Mouse (Mus musculus): ENCODE results near the gene Rhbdf2. TPM values are rescaled to one million over a fixed set of nuclear protein-coding genes. Genes with fewer than 3 reads are reported as not detected.

Gene Rhbdf2
- polyA plus RNA-seq, 1 experiment from 2014 or later: 5.7 TPM

DNA sequence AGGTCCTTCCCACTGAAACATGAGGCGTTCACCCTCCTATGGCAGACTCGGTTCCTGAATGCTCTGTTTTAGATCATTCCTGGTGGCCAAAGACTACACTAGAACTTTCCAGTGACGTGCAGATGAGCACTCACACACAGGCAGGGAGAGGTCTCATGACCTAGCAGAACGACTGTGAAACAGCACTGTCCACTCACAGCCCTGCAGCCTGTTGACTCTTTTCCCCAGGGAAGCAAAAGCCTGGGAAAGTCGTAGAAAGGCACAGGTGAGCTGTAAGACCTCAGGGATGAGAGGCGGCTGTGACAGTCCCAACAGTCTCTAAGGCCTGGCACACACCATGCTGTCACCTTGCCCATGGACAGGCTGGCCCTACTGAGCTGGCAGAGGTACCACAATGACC is 70.5 kb downstream of the Rhbdf2 start:
- WGBS: 48% methylated on average over 6 of the region's 6 CpGs
- Histone ChIP-seq H3K27me3 (ENCODE audit: control insufficient read depth, insufficient read depth, low read length) (no peaks in the 10 kb centered on the region), H3K9ac (ENCODE audit: low read length) (no peak overlapping the region), H3K36me3 (ENCODE audit: control insufficient read depth, insufficient read depth, low read length) (no peaks in the 10 kb centered on the region), H3K4me2 (replicated peaks; ENCODE audit: low read depth) (no peak overlapping the region), H3K27ac (replicated peaks) (no peak overlapping the region), H3K4me1 (replicated peaks; ENCODE audit: control insufficient read depth, insufficient read depth) (no peaks in the 10 kb centered on the region), H3K9me3 (ENCODE audit: control insufficient read depth, low read length) (no peaks in the 10 kb centered on the region), H3K4me3 (ENCODE audit: low read depth, low read length) (no peak overlapping the region)
- DNase-seq (ENCODE audit: low spot score): no peak
- no peak for ATAC-seq (ENCODE audit: low FRiP score, low TSS enrichment)
- no peak for TF ChIP-seq EP300 (optimal IDR thresholded peaks at IDR 0.05)
- no peak for TF ChIP-seq CTCF (IDR thresholded peaks at IDR 0.05; ENCODE audit: low read depth)

GRCm38 (mm10) chr11:116555572-116555971 is 71.2 kb downstream of the Rhbdf2 start:
- Histone ChIP-seq H3K4me2 (replicated peaks; ENCODE audit: low read depth) (no peak overlapping the region), H3K27ac (replicated peaks) (no peak overlapping the region), H3K9me3 (ENCODE audit: control insufficient read depth, low read length) (no peaks in the 10 kb centered on the region), H3K4me3 (ENCODE audit: low read depth, low read length) (no peak overlapping the region), H3K4me1 (replicated peaks; ENCODE audit: control insufficient read depth, insufficient read depth) (0 out of 2 replicates have a peak, but pooled peaks cover 4% of the 10 kb centered on the region), H3K9ac (ENCODE audit: low read length) (no peak overlapping the region), H3K27me3 (ENCODE audit: control insufficient read depth, insufficient read depth, low read length) (no peaks in the 10 kb centered on the region), H3K36me3 (ENCODE audit: control insufficient read depth, insufficient read depth, low read length) (no peaks in the 10 kb centered on the region)
- TF ChIP-seq EP300 (optimal IDR thresholded peaks at IDR 0.05) (no peak), CTCF (IDR thresholded peaks at IDR 0.05; ENCODE audit: low read depth) (no peak)
- 45% methylated on average over 1 of the region's 1 CpGs for WGBS
- ATAC-seq (ENCODE audit: low FRiP score, low TSS enrichment): no peak
- DNase-seq (ENCODE audit: low spot score): no peak

- Histone ChIP-seq H3K4me3 (ENCODE audit: low read depth, low read length) (no peak overlapping the region), H3K36me3 (ENCODE audit: control insufficient read depth, insufficient read depth, low read length) (no peaks in the 10 kb centered on the region), H3K9ac (ENCODE audit: low read length) (no peak overlapping the region), H3K27ac (replicated peaks) (no peak overlapping the region), H3K4me1 (replicated peaks; ENCODE audit: control insufficient read depth, insufficient read depth) (0 out of 2 replicates have a peak, but pooled peaks cover 4% of the 10 kb centered on the region), H3K9me3 (ENCODE audit: control insufficient read depth, low read length) (no peaks in the 10 kb centered on the region), H3K4me2 (replicated peaks; ENCODE audit: low read depth) (no peak overlapping the region), H3K27me3 (ENCODE audit: control insufficient read depth, insufficient read depth, low read length) (no peaks in the 10 kb centered on the region)
- WGBS: 38% methylated on average over 12 of the region's 12 CpGs
- TF ChIP-seq CTCF (IDR thresholded peaks at IDR 0.05; ENCODE audit: low read depth): peak; percentile 86
- no peak for TF ChIP-seq EP300 (optimal IDR thresholded peaks at IDR 0.05)
- ATAC-seq (ENCODE audit: low FRiP score, low TSS enrichment) (no peak), DNase-seq (ENCODE audit: low spot score) (no peak)
These were observed 72.5 kb downstream of the Rhbdf2 start for GRCm38 (mm10) chr11:116554171-116554878.

DNA sequence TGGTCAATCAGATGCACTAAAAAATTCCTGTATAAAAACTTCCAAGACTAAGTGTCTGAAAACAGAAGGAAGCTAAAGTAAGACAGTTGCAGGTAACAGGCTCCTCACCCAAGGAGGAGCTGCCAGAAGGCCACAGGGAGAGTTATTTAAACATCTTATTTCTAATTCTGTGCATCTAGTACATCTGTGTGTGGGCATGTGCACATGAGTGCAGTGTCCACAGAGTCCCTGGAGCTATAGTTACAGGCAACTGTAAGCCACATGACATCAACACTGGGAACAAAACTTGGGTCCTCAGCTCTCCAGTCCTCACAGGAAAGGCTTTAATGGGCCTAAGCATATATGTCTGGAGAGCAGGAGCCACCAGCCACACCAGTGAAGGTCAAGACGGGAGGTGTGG is 74.6 kb downstream of the Rhbdf2 start:
- ATAC-seq (ENCODE audit: low FRiP score, low TSS enrichment) (no peak), DNase-seq (ENCODE audit: low spot score) (no peak)
- WGBS: 80% methylated on average over 1 of the region's 1 CpGs
- Histone ChIP-seq H3K27ac (replicated peaks) (no peak overlapping the region), H3K4me1 (replicated peaks; ENCODE audit: control insufficient read depth, insufficient read depth) (0 out of 2 replicates have a peak, but pooled peaks cover 4% of the 10 kb centered on the region), H3K36me3 (ENCODE audit: control insufficient read depth, insufficient read depth, low read length) (no peaks in the 10 kb centered on the region), H3K27me3 (ENCODE audit: control insufficient read depth, insufficient read depth, low read length) (no peaks in the 10 kb centered on the region), H3K9me3 (ENCODE audit: control insufficient read depth, low read length) (no peaks in the 10 kb centered on the region), H3K4me2 (replicated peaks; ENCODE audit: low read depth) (no peak overlapping the region), H3K4me3 (ENCODE audit: low read depth, low read length) (no peak overlapping the region), H3K9ac (ENCODE audit: low read length) (no peak overlapping the region)
- TF ChIP-seq EP300 (optimal IDR thresholded peaks at IDR 0.05): no peak
- TF ChIP-seq CTCF (IDR thresholded peaks at IDR 0.05; ENCODE audit: low read depth): no peak

GRCm38 (mm10) chr11:116550748-116551147 is 76.1 kb downstream of the Rhbdf2 start:
- whole genome bisulfite sequencing: 35% methylated on average over 7 of the region's 7 CpGs
- H3K4me1 ChIP-seq (replicated peaks; ENCODE audit: control insufficient read depth, insufficient read depth): 0 out of 2 replicates have a peak, but pooled peaks cover 4% of the 10 kb centered on the region
- no peak overlapping the region for H3K4me2 ChIP-seq (replicated peaks; ENCODE audit: low read depth)
- no peak for ATAC-seq (ENCODE audit: low FRiP score, low TSS enrichment)
- H3K9ac ChIP-seq (ENCODE audit: low read length): peak overlapping the region; percentile 18; the same call in 1 of the 2 replicates
- H3K4me3 ChIP-seq (ENCODE audit: low read depth, low read length): no peak overlapping the region
- DNase-seq (ENCODE audit: low spot score): no peak
- no peaks in the 10 kb centered on the region for H3K9me3 ChIP-seq (ENCODE audit: control insufficient read depth, low read length)
- peak overlapping the region; percentile 75 for H3K27ac ChIP-seq (replicated peaks)
- no peaks in the 10 kb centered on the region for H3K27me3 ChIP-seq (ENCODE audit: control insufficient read depth, insufficient read depth, low read length)
- H3K36me3 ChIP-seq (ENCODE audit: control insufficient read depth, insufficient read depth, low read length): peaks cover under 1% of the 10 kb centered on the region; the same call in 1 of the 2 replicates
- TF ChIP-seq CTCF (IDR thresholded peaks at IDR 0.05; ENCODE audit: low read depth) (no peak), EP300 (optimal IDR thresholded peaks at IDR 0.05) (no peak)

Measured in stomach, postnatal 0 days (tissue).